Mouse (Mus musculus) adrenal gland, adult (tissue): ENCODE results near the gene Dicer1.

ENCODE experiments used
- DNase-seq, 2 experiments: peaks; one replicate each; pipeline ENCODE4 v3.0.0; 2022 to 2023; ENCODE audit warnings: low spot score in 1 of 2; ENCODE audit not compliant: inconsistent age in 2 of 2

Gene Dicer1

GRCm38 (mm10) chr12:104751814-104752765 is at the start of gene Dicer1:
Gene Dicer1, minus strand, starts transcription at chr12:104751952.
- peak; percentile 97 to 99 for DNase-seq

GRCm38 (mm10) chr12:104799365-104799764 is 47.6 kb upstream of the Dicer1 start:
- no peak for DNase-seq

- DNase-seq, result no peak
Observed at GRCm38 (mm10) chr12:104797905-104798304, 46.2 kb upstream of the Dicer1 start.

GRCm38 (mm10) chr12:104796635-104797378 is 45.1 kb upstream of the Dicer1 start:
- DNase-seq, result no peak

GRCm38 (mm10) chr12:104794957-104795356 is 43.2 kb upstream of the Dicer1 start:
- DNase-seq, result no peak

GRCm38 (mm10) chr12:104793486-104793885 is 41.7 kb upstream of the Dicer1 start:
- no peak for DNase-seq

- DNase-seq, result no peak
Observed at GRCm38 (mm10) chr12:104777603-104778002, 25.9 kb upstream of the Dicer1 start.

GRCm38 (mm10) chr12:104771941-104772340 is 20.2 kb upstream of the Dicer1 start:
- DNase-seq, result peak in 1 of 2 experiments; percentile 71

- no peak for DNase-seq
Observed at GRCm38 (mm10) chr12:104769201-104769785, 17.5 kb upstream of the Dicer1 start.

- DNase-seq, result no peak
Observed at GRCm38 (mm10) chr12:104767183-104767582, 15.4 kb upstream of the Dicer1 start.

GRCm38 (mm10) chr12:104765761-104766160 is 14.0 kb upstream of the Dicer1 start:
- no peak for DNase-seq

GRCm38 (mm10) chr12:104765116-104765515 is 13.4 kb upstream of the Dicer1 start:
- DNase-seq, result no peak

GRCm38 (mm10) chr12:104763918-104764317 is 12.2 kb upstream of the Dicer1 start:
- no peak for DNase-seq

GRCm38 (mm10) chr12:104761411-104761810 is 9.7 kb upstream of the Dicer1 start:
- DNase-seq, result no peak

- DNase-seq, result no peak
Observed at GRCm38 (mm10) chr12:104758066-104758465, 6.3 kb upstream of the Dicer1 start.

- DNase-seq, result peak; percentile 47 to 83
Observed at GRCm38 (mm10) chr12:104753686-104754085, 1.9 kb upstream of the Dicer1 start.

- DNase-seq, result peak in 1 of 2 experiments; percentile 84
Observed at GRCm38 (mm10) chr12:104751331-104751813, 380 bp downstream of the Dicer1 start.

GRCm38 (mm10) chr12:104748946-104749345 is 2.8 kb downstream of the Dicer1 start:
- no peak for DNase-seq

GRCm38 (mm10) chr12:104747252-104747651 is 4.5 kb downstream of the Dicer1 start:
- DNase-seq, result peak; percentile 15 to 59

GRCm38 (mm10) chr12:104746601-104747000 is 5.2 kb downstream of the Dicer1 start:
- peak in 1 of 2 experiments; percentile 68 for DNase-seq

- DNase-seq, result peak in 1 of 2 experiments; percentile 35
Observed at GRCm38 (mm10) chr12:104743687-104744086, 8.1 kb downstream of the Dicer1 start.
